8 mouse cellular contexts compared by ENCODE assay signal in genomic region chr5:23675499-23676155, GRCm38 (mm10). TPM values are rescaled to one million over a fixed set of nuclear protein-coding genes. Genes with fewer than 3 reads are reported as not detected.
DNase-seq lines count a peak whose midpoint lies in the region; ATAC-seq lines count a peak whose summit lies in the region.

No protein-coding gene starts in this region.

- H3K27ac ChIP-seq in hindbrain, embryonic 11.5 days (ENCODE audit: low read depth, low read length) = peak overlapping the region; percentile 80

- peak; percentile 88 for ATAC-seq in hindbrain, embryonic 11.5 days (ENCODE audit: low FRiP score)

- H3K9me3 ChIP-seq in hindbrain, embryonic 11.5 days (ENCODE audit: control insufficient read depth, low read length) = no peaks in the 10 kb centered on the region

- H3K4me3 ChIP-seq in hindbrain, embryonic 11.5 days (ENCODE audit: low read depth, low read length) = peak overlapping the region; percentile 94

- peak; percentile 82 for DNase-seq in NIH3T3 (ENCODE audit: low read depth)
- peak; percentile 59 for DNase-seq in cerebellum, adult 8-10 months
- DNase-seq in frontal cortex, postnatal 10 days (ENCODE audit: low spot score in 2 of 2) = peak; percentile 32 to 70
- peak; percentile 81 for DNase-seq in hindbrain, embryonic 11.5 days (ENCODE audit: low spot score)
- DNase-seq in layer of hippocampus, postnatal 14 days (ENCODE audit: low spot score in 2 of 2) = peak; percentile 65 to 69
- DNase-seq in lung, postnatal 14 days = peak; percentile 59
- DNase-seq in retina, postnatal 7 days (ENCODE audit: low read depth, low spot score) = peak; percentile 44
- peak; percentile 54 for DNase-seq in urinary bladder, postnatal 14 days (ENCODE audit: low spot score)

- H3K27me3 ChIP-seq in hindbrain, embryonic 11.5 days (ENCODE audit: control insufficient read depth, insufficient read depth, low read length) = no peaks in the 10 kb centered on the region

- H3K36me3 ChIP-seq in hindbrain, embryonic 11.5 days (ENCODE audit: control insufficient read depth, insufficient read depth, low read length) = no peaks in the 10 kb centered on the region

- no peaks in the 10 kb centered on the region for H3K4me1 ChIP-seq in hindbrain, embryonic 11.5 days (replicated peaks; ENCODE audit: control insufficient read depth, insufficient read depth, low read length)

- WGBS in hindbrain, embryonic 11.5 days = under 1% methylated on average over 28 of the region's 95 CpGs

- H3K9ac ChIP-seq in hindbrain, embryonic 11.5 days (ENCODE audit: low read depth, low read length) = peak overlapping the region; percentile 81

- peak overlapping the region; percentile 96 for H3K4me2 ChIP-seq in hindbrain, embryonic 11.5 days (replicated peaks; ENCODE audit: low read depth, low read length)

RNA-seq across cellular contexts. Expression of gene Srpk2, which starts 8.8 kb away (rescaled TPM):
- polyA plus RNA-seq in hindbrain, embryonic 11.5 days (2014; fragmentation: Nextera tagmentation; extraction: Ambion mirVana) = 60.0 and 69.0 TPM in 2 replicates
- total RNA-seq in layer of hippocampus, postnatal 14 days (2021) = 100 to 1,000 TPM; 139 to 157 TPM

Comparison
In these comparisons a context has a peak if more than half of its experiments do, and no peak if none do; other contexts are left out.
1. Peak in every context shown above with its lines: DNase-seq, ATAC-seq, H3K4me3 ChIP-seq and H3K27ac ChIP-seq.